ENCODE assay signal across 9 mouse cellular contexts in genomic region chr12:88984804-88985203, GRCm38 (mm10).
A peak's percentile ranks its signal among the peaks of the same experiment; 100 is the strongest.
DNase-seq lines count a peak whose midpoint lies in the region; ATAC-seq and TF ChIP-seq lines count a peak whose summit lies in the region.
"Had no signal": no experiment of that assay in that cellular context is flagged by ENCODE, and none has a peak within 500 bp of the region (broad histone marks: within the 10 kb centered on the region; RNA-seq: fewer than 3 reads in every experiment).

No protein-coding gene starts in this region.

- no peak for ATAC-seq in erythroblast, adult 5-6 weeks (replicated peaks; ENCODE audit: low FRiP score, poor library complexity, severe bottlenecking)
- ATAC-seq in hindbrain, embryonic 15.5 days (ENCODE audit: low FRiP score, low read depth), result no peak

- no peak for TF ChIP-seq CTCF in kidney, adult 2 months (conservative IDR thresholded peaks at IDR 0.05; ENCODE audit: insufficient read depth, insufficient read length, low read depth, low read length)

- no peaks in the 10 kb centered on the region; the same call in 1 of the 2 replicates for H3K36me3 ChIP-seq in erythroblast, embryonic 14.5 days (ENCODE audit: control insufficient read depth)
- no peaks in the 10 kb centered on the region for H3K36me3 ChIP-seq in hindbrain, embryonic 15.5 days
- no peaks in the 10 kb centered on the region for H3K36me3 ChIP-seq in midbrain, embryonic 10.5 days
- H3K36me3 ChIP-seq in kidney, adult 2 months (ENCODE audit: control insufficient read depth, insufficient read depth, low read length), result no peaks in the 10 kb centered on the region

- TF ChIP-seq POLR2A in kidney, adult 2 months (IDR thresholded peaks at IDR 0.05; ENCODE audit: low read depth, low read length), result no peak

- no peak overlapping the region for H3K4me2 ChIP-seq in hindbrain, embryonic 15.5 days

- peak; percentile 24 for DNase-seq in MEL-GATA-1-ER (ENCODE audit: extremely low read depth, low read depth)
- peak; percentile 17 for DNase-seq in midbrain, embryonic 10.5 days (ENCODE audit: low spot score)
- DNase-seq in left cerebral cortex, postnatal 4 days, result no peak
- DNase-seq in kidney, adult 2 months, result no peak
- no peak for DNase-seq in urinary bladder, postnatal 4 days (ENCODE audit: low spot score in 2 of 2)
- DNase-seq: cerebellum, adult 8-10 months had no signal

- 19% methylated on average over 5 of the region's 5 CpGs for WGBS in hindbrain, embryonic 15.5 days
- WGBS in midbrain, embryonic 10.5 days, result 37% methylated on average over 5 of the region's 5 CpGs
- WGBS in kidney, adult 2 months, result 27% methylated on average over 5 of the region's 5 CpGs

- H3K4me3 ChIP-seq in erythroblast, embryonic 14.5 days (replicated peaks), result peak overlapping the region; percentile 51
- no peak overlapping the region for H3K4me3 ChIP-seq in hindbrain, embryonic 15.5 days
- no peak overlapping the region for H3K4me3 ChIP-seq in midbrain, embryonic 10.5 days
- H3K4me3 ChIP-seq in kidney, adult 2 months (ENCODE audit: insufficient read depth, low read depth, low read length), result no peak overlapping the region

- intact Hi-C loops in left cerebral cortex, postnatal 4 days (cut with DNase I), result loop anchor here (10.0 kb wide), 1 partner anchor 260 kb away; the partner anchor contains the start of gene Nrxn3

- H3K9ac ChIP-seq in hindbrain, embryonic 15.5 days, result no peak overlapping the region

- H3K27ac ChIP-seq in hindbrain, embryonic 15.5 days (replicated peaks), result peak overlapping the region; percentile 16
- H3K27ac ChIP-seq in midbrain, embryonic 10.5 days (replicated peaks), result peak overlapping the region; percentile 68
- H3K27ac ChIP-seq in kidney, adult 2 months (ENCODE audit: insufficient read depth, low read depth, low read length), result no peak overlapping the region

- no peaks in the 10 kb centered on the region for H3K9me3 ChIP-seq in erythroblast, embryonic 14.5 days (ENCODE audit: control insufficient read depth, low read length)
- no peaks in the 10 kb centered on the region for H3K9me3 ChIP-seq in hindbrain, embryonic 15.5 days
- H3K9me3 ChIP-seq in midbrain, embryonic 10.5 days (replicated peaks), result no peaks in the 10 kb centered on the region

- H3K4me1 ChIP-seq in erythroblast, embryonic 14.5 days (ENCODE audit: control insufficient read depth), result peaks cover 79% of the 10 kb centered on the region
- H3K4me1 ChIP-seq in hindbrain, embryonic 15.5 days (replicated peaks), result peaks cover 16% of the 10 kb centered on the region
- peaks cover 31% of the 10 kb centered on the region for H3K4me1 ChIP-seq in midbrain, embryonic 10.5 days
- no peaks in the 10 kb centered on the region for H3K4me1 ChIP-seq in kidney, adult 2 months (ENCODE audit: control insufficient read depth, insufficient read depth, low read length)

- H3K27me3 ChIP-seq in erythroblast, embryonic 14.5 days (ENCODE audit: control insufficient read depth), result peaks cover 16% of the 10 kb centered on the region
- no peaks in the 10 kb centered on the region for H3K27me3 ChIP-seq in hindbrain, embryonic 15.5 days
- H3K27me3 ChIP-seq in midbrain, embryonic 10.5 days (ENCODE audit: low read depth, poor library complexity, severe bottlenecking), result no peaks in the 10 kb centered on the region; the same call in 1 of the 2 replicates
- 0 out of 2 replicates have a peak, but pooled peaks cover 2% of the 10 kb centered on the region for H3K27me3 ChIP-seq in kidney, adult 2 months (replicated peaks; ENCODE audit: control insufficient read depth, insufficient read depth, low read length)

Comparison
In these comparisons a context has a peak if more than half of its experiments do, and no peak if none do; other contexts are left out.
1. DNase-seq: peak in MEL-GATA-1-ER (single experiment) and midbrain, embryonic 10.5 days (single experiment); none in left cerebral cortex, postnatal 4 days (single experiment), kidney, adult 2 months (single experiment) and urinary bladder, postnatal 4 days (0 of 2).